Mouse (Mus musculus) forebrain, embryonic 16.5 days (tissue): ENCODE results near the gene Set. TPM values are rescaled to one million over a fixed set of nuclear protein-coding genes. Genes with fewer than 3 reads are reported as not detected.
A peak's percentile ranks its signal among the peaks of the same experiment; 100 is the strongest.

Source experiments
- ATAC-seq: fragments of 200-750 bp; cut with Nextera tagmentation; 2 replicates; pipeline ENCODE4 v1.8.0; 2017; ENCODE audit warnings: mild to moderate bottlenecking, moderate library complexity
- H3K27ac ChIP-seq: fragments of 300-500 bp; sonication (generic); 2 replicates; pipeline ENCODE4 v1.5.1; 2014; ENCODE audit warnings: low read length, control low read depth
- H3K27me3 ChIP-seq: fragments of 300-500 bp; sonication (generic); replicated peaks from 2 replicates; pipeline ENCODE4 v1.6.1; 2014; ENCODE audit warnings: low read length; ENCODE audit not compliant: control insufficient read depth, insufficient read depth
- H3K36me3 ChIP-seq: fragments of 300-500 bp; sonication (generic); 2 replicates; pipeline ENCODE4 v1.6.1; 2014; ENCODE audit not compliant: control insufficient read depth, insufficient read depth
- H3K4me1 ChIP-seq: fragments of 300-500 bp; sonication (generic); replicated peaks from 2 replicates; pipeline ENCODE4 v1.6.1; 2014; ENCODE audit warnings: low read length; ENCODE audit not compliant: control insufficient read depth, insufficient read depth
- H3K4me2 ChIP-seq: fragments of 300-500 bp; sonication (generic); 2 replicates; pipeline ENCODE4 v1.6.1; 2014; ENCODE audit warnings: mild to moderate bottlenecking, low read length, control low read depth
- H3K4me3 ChIP-seq: fragments of 300-500 bp; sonication (generic); replicated peaks from 2 replicates; pipeline ENCODE4 v1.5.1; 2014; ENCODE audit warnings: mild to moderate bottlenecking, low read length, control low read depth
- H3K9ac ChIP-seq: fragments of 300-500 bp; sonication (generic); replicated peaks from 2 replicates; pipeline ENCODE4 v1.6.1; 2014; ENCODE audit warnings: low read depth, low read length, control low read depth
- H3K9me3 ChIP-seq: fragments of 300-500 bp; sonication (generic); 2 replicates; pipeline ENCODE4 v1.6.1; 2016; ENCODE audit warnings: low read length; ENCODE audit not compliant: control insufficient read depth
- WGBS: fragments of 180-500 bp; shearing (Covaris S2); extraction: QIAGEN DNeasy Blood & Tissue Kit; methylation state at CpG from one replicate; pipeline ENCODE4 v1.1.7; 2014; 5-methylcytosine and 5-hydroxymethylcytosine counted together
- polyA plus RNA-seq: library from polyadenylated mRNA; unstranded; fragments of >200 nt; fragmentation: Nextera tagmentation; extraction: Ambion mirVana; gene quantifications from 2 replicates; pipeline ENCODE4 v1.2.1, GENCODE M21; 2015

The Set gene
- polyA plus RNA-seq, 1 experiment from 2014 or later: 407 TPM

DNA sequence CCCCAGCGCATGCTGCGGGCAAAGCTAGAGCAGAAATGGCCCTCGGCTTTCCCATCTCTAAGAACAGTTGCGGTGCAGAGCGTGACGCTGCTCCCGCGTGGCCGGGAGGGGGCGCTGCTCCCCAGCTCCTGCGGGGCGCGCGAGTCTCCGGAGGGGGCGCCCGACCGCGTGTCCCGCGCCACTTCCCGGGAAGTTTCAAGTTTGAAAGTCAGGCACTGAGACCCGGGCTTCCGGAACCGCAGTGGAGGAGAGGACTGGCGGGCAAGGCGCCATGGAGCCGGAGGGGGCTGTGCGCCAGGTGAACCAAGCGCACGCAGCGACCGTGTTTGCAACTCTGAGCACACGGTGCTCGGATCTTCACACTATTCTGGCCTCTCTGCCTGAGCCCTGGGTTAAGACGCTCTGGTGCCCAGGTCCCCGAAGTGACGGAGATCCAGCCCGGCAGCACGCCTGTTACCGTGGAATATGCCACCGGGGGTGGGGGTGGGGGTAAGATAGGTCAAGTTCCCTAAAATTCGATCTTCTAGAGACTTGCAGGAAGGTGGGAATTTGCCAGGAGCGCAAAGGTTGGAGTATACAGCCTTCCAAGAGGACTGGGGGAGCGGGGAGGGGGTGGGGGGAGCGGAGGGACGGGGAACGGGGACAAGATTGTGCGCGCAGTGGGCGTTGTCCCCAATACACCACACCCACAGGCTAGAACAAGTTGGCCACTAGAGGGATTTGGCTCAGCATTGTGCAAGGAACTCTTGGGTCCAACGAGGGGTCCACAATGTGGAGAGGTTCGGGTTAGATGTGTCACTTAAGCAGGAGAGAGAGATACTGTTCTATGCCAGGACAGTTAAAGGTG is 20.5 kb downstream of the Set start, which contains the start of gene Pkn3:
Gene Pkn3 (plus strand): TSS at position 183 of the 847 bp plus-strand sequence.
- no peaks in the 10 kb centered on the region for H3K27me3 ChIP-seq
- H3K27ac ChIP-seq: no peak within 1 kb of the TSS; the same call in 1 of the 2 replicates
- peak; percentile 77 for ATAC-seq
- no peaks in the 10 kb centered on the region for H3K36me3 ChIP-seq
- H3K4me1 ChIP-seq: peaks cover 11% of the 10 kb centered on the region
- WGBS: under 1% methylated on average over 53 of the region's 53 CpGs
- peak within 1 kb of the TSS; percentile 48 for H3K9ac ChIP-seq
- no peaks in the 10 kb centered on the region for H3K9me3 ChIP-seq
- peak within 1 kb of the TSS; percentile 43 for H3K4me3 ChIP-seq
- peak within 1 kb of the TSS; percentile 78 for H3K4me2 ChIP-seq

DNA sequence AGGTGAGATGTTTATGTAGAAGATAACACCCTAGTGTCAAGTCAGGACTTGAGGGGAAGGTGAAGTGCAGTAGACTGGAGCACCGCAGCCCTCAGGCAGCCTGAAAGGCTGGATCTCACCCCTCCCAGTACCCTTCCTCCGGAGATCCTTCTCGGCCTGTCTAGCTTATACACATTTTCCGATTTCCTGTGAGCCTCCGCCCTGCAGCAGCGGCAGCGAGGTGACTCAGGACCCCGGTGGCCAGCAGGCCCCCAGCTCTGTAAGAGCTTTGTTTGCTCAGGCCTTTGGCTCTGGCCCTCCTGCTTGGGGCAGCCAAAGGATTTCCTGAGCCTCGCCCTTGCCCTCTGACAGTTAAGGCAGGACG is 21.2 kb downstream of the Set start:
- Histone ChIP-seq H3K27ac (no peak overlapping the region), H3K27me3 (no peaks in the 10 kb centered on the region), H3K4me1 (peaks cover 11% of the 10 kb centered on the region), H3K36me3 (no peaks in the 10 kb centered on the region), H3K4me3 (peak overlapping the region; percentile 43), H3K9ac (no peak overlapping the region), H3K4me2 (peak overlapping the region; percentile 78), H3K9me3 (no peaks in the 10 kb centered on the region)
- WGBS: 20% methylated on average over 10 of the region's 10 CpGs
- ATAC-seq: no peak

DNA sequence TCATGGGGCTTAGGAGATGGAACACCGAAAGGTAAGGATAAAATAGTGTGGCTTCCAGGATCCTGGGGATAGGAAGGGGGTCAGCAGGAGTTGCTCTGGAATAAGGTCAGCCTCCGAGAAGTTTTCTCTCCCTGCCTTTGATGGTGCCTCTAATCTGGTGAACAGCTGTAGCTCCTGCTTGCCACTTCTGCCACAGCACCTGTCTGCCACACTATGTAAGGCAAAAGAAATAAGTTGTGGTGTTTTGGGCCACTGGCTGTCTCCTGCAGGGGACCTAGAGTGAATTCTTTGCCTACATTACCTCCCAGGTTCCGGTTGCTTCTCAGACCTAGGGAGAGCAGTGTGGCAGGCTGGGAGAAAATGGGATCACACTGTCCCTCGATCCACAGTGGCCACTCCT is 21.6 kb downstream of the Set start:
- Histone ChIP-seq H3K9me3 (no peaks in the 10 kb centered on the region), H3K4me1 (peaks cover 11% of the 10 kb centered on the region), H3K27me3 (no peaks in the 10 kb centered on the region), H3K4me3 (no peak overlapping the region), H3K4me2 (no peak overlapping the region), H3K36me3 (no peaks in the 10 kb centered on the region), H3K27ac (no peak overlapping the region), H3K9ac (no peak overlapping the region)
- 77% methylated on average over 4 of the region's 4 CpGs for WGBS
- ATAC-seq: no peak

DNA sequence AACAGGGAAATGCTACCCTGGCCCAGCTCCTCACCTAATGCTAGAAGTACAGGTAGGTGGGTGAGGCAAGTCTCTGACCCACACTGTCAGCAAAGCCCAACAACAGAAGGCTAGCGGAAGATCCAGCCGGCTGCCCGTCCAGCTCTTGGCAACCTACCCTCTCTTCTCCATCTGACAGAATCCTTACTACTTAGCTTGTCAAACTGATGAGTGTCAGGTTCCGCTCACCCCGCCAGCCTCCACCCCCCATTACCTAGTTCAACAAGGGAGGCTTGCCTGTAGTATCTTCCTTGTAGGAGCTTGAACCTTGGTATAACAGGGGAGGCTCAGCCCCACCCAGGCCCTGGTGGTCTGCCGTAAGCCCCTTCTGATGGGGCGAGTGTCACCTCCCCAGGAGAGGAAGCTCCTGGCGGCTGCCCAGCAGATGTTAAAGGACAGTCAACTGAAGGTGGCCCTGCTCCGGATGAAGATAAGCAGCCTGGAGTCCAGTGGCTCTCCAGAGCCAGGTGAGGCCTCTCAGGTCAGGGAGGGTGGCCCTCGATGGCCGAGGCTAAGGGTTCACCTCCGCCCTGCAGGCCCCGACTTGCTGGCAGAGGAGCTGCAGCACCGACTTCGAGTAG is 23.1 kb downstream of the Set start:
- Histone ChIP-seq H3K36me3 (no peaks in the 10 kb centered on the region), H3K9me3 (no peaks in the 10 kb centered on the region), H3K4me3 (no peak overlapping the region), H3K27me3 (no peaks in the 10 kb centered on the region), H3K9ac (no peak overlapping the region), H3K4me1 (peaks cover 15% of the 10 kb centered on the region), H3K4me2 (no peak overlapping the region), H3K27ac (no peak overlapping the region)
- 94% methylated on average over 15 of the region's 15 CpGs for WGBS
- no peak for ATAC-seq

DNA sequence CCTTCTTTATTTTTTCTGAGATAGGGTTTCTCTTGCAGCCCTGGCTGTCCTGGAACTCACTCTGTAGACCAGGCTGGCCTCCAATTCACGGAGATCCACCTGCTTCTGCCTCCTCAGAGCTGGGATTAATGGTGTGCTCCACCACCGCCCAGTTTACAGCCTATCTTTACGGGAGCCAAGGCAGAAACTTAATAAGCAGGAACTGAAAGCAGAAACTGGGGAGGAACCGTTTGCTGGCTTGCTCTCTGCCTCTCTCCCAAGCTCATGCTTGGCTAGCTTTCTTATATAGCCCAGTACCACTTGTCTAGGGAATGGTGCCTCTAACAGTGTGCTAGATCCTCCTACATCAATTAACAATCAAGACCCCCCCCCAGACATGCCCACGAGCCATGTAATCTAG is 26.9 kb downstream of the Set start:
- Histone ChIP-seq H3K9ac (no peak overlapping the region; the same call in 1 of the 2 replicates), H3K4me2 (no peak overlapping the region), H3K4me1 (0 out of 2 replicates have a peak, but pooled peaks cover 4% of the 10 kb centered on the region), H3K9me3 (no peaks in the 10 kb centered on the region), H3K27ac (no peak overlapping the region), H3K4me3 (no peak overlapping the region), H3K27me3 (no peaks in the 10 kb centered on the region), H3K36me3 (no peaks in the 10 kb centered on the region)
- 52% methylated on average over 5 of the region's 5 CpGs for WGBS
- ATAC-seq: no peak

DNA sequence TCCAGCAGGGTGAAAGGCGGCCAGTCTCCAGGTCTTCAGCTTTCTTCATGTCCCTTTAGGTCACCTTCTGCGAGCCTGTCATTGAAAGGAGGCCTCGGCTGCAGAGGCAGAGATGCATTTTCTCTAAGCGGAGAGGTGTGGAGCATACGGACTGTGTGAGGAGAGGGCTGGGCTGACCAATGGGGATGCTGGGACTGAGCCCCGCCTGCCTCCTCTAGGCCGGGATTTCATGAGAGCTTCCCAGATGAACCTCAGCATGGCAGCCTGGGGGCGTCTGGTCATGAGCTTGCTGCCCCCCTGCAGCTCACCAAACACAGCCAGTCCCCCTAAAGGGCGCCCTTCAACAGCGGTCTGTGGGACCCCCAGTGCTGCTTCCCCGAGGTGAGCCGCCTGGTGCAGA is 27.5 kb downstream of the Set start:
- H3K4me3 ChIP-seq: peak overlapping the region; percentile 18; the same call in 1 of the 2 replicates
- ATAC-seq: no peak

DNA sequence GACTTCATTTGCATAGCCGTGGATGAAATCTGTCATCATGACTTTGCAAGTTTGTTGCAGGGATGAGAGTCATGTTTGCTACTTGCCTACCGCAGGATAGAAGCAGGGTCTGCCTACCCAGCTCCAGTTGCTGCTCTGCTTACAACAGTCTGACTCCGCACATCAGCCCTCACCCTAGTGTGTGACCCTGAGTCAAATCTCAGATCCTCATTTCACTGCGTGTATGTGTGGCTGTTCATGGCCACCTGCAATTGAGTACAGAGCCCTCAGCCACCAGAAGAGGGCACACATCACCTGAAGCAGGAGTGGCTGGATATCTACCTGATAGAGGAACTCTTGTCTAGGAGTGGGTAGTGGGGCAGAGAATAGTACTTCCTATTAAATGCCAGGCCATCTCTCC is 30.1 kb downstream of the Set start:
- 94% methylated on average over 4 of the region's 4 CpGs for WGBS
- Histone ChIP-seq H3K9me3 (no peaks in the 10 kb centered on the region), H3K4me1 (0 out of 2 replicates have a peak, but pooled peaks cover 4% of the 10 kb centered on the region), H3K4me3 (no peak overlapping the region), H3K36me3 (no peaks in the 10 kb centered on the region), H3K9ac (no peak overlapping the region), H3K4me2 (no peak overlapping the region), H3K27ac (no peak overlapping the region), H3K27me3 (no peaks in the 10 kb centered on the region)
- no peak for ATAC-seq

More for the DNA sequence above, 27.5 kb downstream of the Set start:
- no peak overlapping the region for H3K27ac ChIP-seq
- H3K36me3 ChIP-seq: no peaks in the 10 kb centered on the region
- H3K27me3 ChIP-seq: no peaks in the 10 kb centered on the region
- H3K4me2 ChIP-seq: peak overlapping the region; percentile 34
- 16% methylated on average over 11 of the region's 12 CpGs for WGBS
- peak overlapping the region; percentile 36 for H3K9ac ChIP-seq
- no peaks in the 10 kb centered on the region for H3K9me3 ChIP-seq
- H3K4me1 ChIP-seq: 0 out of 2 replicates have a peak, but pooled peaks cover 4% of the 10 kb centered on the region

DNA sequence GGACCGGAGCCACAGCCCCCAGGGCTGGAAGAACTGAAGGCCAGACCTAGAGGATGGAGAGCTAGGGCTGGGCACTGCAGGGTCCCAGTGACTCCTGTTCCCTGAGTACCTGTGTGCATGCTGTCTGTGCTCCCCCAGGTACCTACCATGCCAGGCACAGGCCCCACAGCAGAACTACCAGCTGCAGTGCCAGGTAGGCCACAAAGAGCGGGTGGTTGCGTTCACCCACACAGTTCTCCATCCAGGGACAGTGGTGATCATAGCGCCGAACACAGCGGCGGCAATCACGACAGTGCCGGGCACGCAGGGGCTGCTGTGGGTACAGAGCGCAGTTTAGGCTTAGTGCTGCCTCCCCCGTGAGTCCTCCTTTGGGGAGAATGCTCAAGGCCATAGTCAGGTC is 34.3 kb downstream of the Set start:
- H3K27me3 ChIP-seq: no peaks in the 10 kb centered on the region
- peaks cover 19% of the 10 kb centered on the region for H3K4me1 ChIP-seq
- no peaks in the 10 kb centered on the region for H3K9me3 ChIP-seq
- H3K4me2 ChIP-seq: no peak overlapping the region
- H3K27ac ChIP-seq: no peak overlapping the region
- H3K4me3 ChIP-seq: no peak overlapping the region
- no peak overlapping the region for H3K9ac ChIP-seq
- WGBS: 92% methylated on average over 12 of the region's 12 CpGs
- H3K36me3 ChIP-seq: no peaks in the 10 kb centered on the region
- no peak for ATAC-seq

DNA sequence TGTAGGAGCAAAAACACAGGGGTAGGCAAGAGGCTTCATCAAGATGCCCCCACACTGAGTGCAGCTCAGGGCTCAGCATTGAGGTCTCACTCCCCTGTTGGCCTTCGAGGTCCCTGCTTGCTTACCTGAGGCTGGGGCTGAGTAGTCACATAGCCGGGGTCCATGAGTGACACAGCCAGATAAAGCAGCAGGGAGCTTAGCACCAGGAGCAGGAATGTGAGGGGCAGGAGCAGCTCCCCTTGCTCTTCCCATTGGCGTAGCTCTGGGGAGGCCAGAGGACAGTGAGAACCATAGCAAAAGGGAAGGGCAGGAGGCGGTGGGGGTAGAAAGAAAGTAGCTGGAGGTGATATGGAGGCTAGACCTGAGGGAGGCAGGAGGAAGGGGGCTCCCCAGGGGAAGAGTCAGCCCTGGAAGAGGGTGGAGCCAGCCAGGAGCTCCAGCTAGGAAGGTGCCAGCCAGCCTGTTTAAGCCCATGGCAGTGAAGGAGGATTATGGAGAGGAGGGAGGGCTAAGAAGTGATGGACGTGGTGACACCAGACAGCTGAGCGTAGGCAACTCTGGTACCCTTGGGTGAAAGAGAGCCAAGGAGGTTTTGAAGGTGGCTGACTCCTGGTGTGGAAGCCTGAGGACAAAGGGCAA is 35.2 kb downstream of the Set start:
- Histone ChIP-seq H3K9me3 (no peaks in the 10 kb centered on the region), H3K4me2 (no peak overlapping the region), H3K27ac (no peak overlapping the region), H3K4me1 (peaks cover 19% of the 10 kb centered on the region), H3K4me3 (no peak overlapping the region), H3K36me3 (no peaks in the 10 kb centered on the region), H3K27me3 (no peaks in the 10 kb centered on the region), H3K9ac (no peak overlapping the region)
- ATAC-seq: no peak
- 56% methylated on average over 6 of the region's 6 CpGs for WGBS
